Mouse (Mus musculus): ENCODE results near the gene Cplx3. TPM values are rescaled to one million over a fixed set of nuclear protein-coding genes. Genes with fewer than 3 reads are reported as not detected.

Cplx3 gene
- total and polyA plus RNA-seq, 3 experiments: not detected

DNA sequence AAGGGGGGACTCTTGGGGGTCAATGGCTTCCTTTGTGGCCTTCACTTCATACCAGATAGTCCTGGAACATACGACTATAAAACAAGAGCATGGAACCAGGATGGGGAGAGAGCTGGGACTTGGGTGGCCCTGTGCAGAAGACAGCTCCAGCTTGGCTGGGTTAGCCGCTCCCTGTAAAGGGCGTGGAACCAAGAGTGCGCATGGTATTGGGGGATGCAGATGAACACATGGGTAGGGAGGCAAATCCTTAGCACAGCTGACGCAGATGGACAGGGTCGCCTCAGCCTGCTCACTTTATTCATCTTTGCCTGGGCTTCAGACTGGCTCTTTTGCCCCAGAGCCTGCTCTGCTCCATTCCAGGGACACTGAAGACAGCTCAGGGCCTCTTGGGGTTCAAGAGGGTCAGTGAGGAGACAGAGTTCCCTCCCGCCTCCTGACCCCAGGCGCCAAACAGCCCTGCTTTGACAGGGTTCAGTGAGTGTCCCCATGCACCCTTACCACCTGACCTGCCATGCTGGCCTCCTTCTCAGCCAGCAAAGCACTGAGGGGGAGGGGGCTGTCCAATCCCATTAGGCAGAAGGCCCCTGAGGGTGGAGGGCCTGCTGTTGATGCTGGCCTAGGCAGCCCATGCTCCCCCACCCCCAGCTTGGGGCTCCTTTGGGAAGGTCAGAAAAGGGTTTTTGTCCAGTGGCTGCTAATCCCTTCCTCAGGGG, 7.1 kb downstream of the Cplx3 start:
- no peak for DNase-seq (ENCODE audit: low read depth, low spot score)
- Histone ChIP-seq H3K79me2 (ENCODE audit: control insufficient read depth, insufficient read depth, low read length, poor library complexity) (no peaks in the 10 kb centered on the region), H3K9me3 (replicated peaks; ENCODE audit: insufficient read depth, low read length) (no peaks in the 10 kb centered on the region), H3K9ac (ENCODE audit: control insufficient read depth, low read depth, low read length, poor library complexity, severe bottlenecking) (no peak overlapping the region), H3K36me3 (ENCODE audit: control insufficient read depth in 1 of 2, insufficient read depth in 2 of 2, low read length in 2 of 2) (no peaks in the 10 kb centered on the region; a peak in 1 of 4 replicates), H3K4me3 (ENCODE audit: control insufficient read depth in 1 of 2, insufficient read depth in 1 of 2, low read depth in 2 of 2, low read length in 2 of 2) (no peak overlapping the region), H3K4me1 (ENCODE audit: control insufficient read depth in 1 of 2, insufficient read depth in 2 of 2, low read length in 2 of 2) (peaks cover 0 to 6% of the 10 kb centered on the region in 2 experiments; a peak in 1 of 4 replicates), H3K27ac (ENCODE audit: control insufficient read depth, low read depth, low read length) (no peak overlapping the region), H3K27me3 (ENCODE audit: control insufficient read depth in 1 of 2, insufficient read depth in 2 of 2, low read length in 2 of 2) (no peaks in the 10 kb centered on the region)
- TF ChIP-seq POLR2AphosphoS2 (IDR thresholded peaks at IDR 0.05; ENCODE audit: low read length) (no peak), ZC3H11A (IDR thresholded peaks at IDR 0.05; ENCODE audit: low read depth, low read length) (no peak), ZMIZ1 (IDR thresholded peaks at IDR 0.05; ENCODE audit: low read depth, low read length) (no peak), ZKSCAN1 (IDR thresholded peaks at IDR 0.05; ENCODE audit: low read depth, low read length) (no peak), USF2 (IDR thresholded peaks at IDR 0.05; ENCODE audit: borderline replicate concordance in 1 of 2, insufficient read depth in 1 of 2, low read depth in 1 of 2, low read length in 2 of 2) (no peak), MXI1 (IDR thresholded peaks at IDR 0.05; ENCODE audit: low read depth, low read length) (no peak), MAX (IDR thresholded peaks at IDR 0.05; ENCODE audit: low read length) (no peak), UBTF (IDR thresholded peaks at IDR 0.05; ENCODE audit: borderline replicate concordance, insufficient read depth, low read depth, low read length) (no peak), JUND (IDR thresholded peaks at IDR 0.05; ENCODE audit: low read depth, low read length) (no peak), KAT2A (conservative IDR thresholded peaks at IDR 0.05; ENCODE audit: low read depth, low read length) (no peak), MAFK (IDR thresholded peaks at IDR 0.05; ENCODE audit: borderline replicate concordance, low read depth, low read length) (no peak), EP300 (IDR thresholded peaks at IDR 0.05; ENCODE audit: low read depth in 1 of 2, low read length in 2 of 2) (no peak)

DNA sequence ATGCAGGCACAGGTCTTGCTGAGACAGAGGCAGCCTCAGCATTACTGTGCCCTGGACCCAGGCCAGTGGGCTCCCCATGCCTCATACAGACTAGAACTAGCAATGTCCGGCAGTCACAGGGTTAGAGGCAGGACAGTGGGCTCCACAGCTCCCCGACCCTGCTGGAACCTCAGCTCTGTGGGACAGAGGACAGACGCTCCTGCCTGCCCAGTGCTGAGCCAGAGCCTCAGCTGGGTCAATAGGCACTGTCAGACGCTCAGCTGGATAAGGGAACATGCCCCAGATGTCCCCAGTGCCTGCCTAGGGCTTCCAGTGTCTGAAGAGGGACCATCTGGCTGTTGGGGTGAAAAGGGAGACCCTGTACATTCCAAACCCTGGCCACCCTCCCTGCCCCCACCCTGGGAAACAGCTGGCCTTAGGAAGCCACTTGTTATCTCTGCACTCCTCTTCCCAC, 8.1 kb downstream of the Cplx3 start:
- peaks cover 0 to 6% of the 10 kb centered on the region in 2 experiments; a peak in 1 of 4 replicates for H3K4me1 ChIP-seq (ENCODE audit: control insufficient read depth in 1 of 2, insufficient read depth in 2 of 2, low read length in 2 of 2)
- no peak for DNase-seq (ENCODE audit: low read depth, low spot score)
- H3K9me3 ChIP-seq (replicated peaks; ENCODE audit: insufficient read depth, low read length): no peaks in the 10 kb centered on the region
- no peaks in the 10 kb centered on the region for H3K27me3 ChIP-seq (ENCODE audit: control insufficient read depth in 1 of 2, insufficient read depth in 2 of 2, low read length in 2 of 2)
- H3K9ac ChIP-seq (ENCODE audit: control insufficient read depth, low read depth, low read length, poor library complexity, severe bottlenecking): no peak overlapping the region
- no peak for TF ChIP-seq MAFK (IDR thresholded peaks at IDR 0.05; ENCODE audit: borderline replicate concordance, low read depth, low read length)
- TF ChIP-seq NELFE (IDR thresholded peaks at IDR 0.05; ENCODE audit: low read depth, low read length): no peak
- no peaks in the 10 kb centered on the region for H3K79me2 ChIP-seq (ENCODE audit: control insufficient read depth, insufficient read depth, low read length, poor library complexity)
- H3K4me3 ChIP-seq (ENCODE audit: control insufficient read depth in 1 of 2, insufficient read depth in 1 of 2, low read depth in 2 of 2, low read length in 2 of 2): no peak overlapping the region
- no peak overlapping the region for H3K27ac ChIP-seq (ENCODE audit: control insufficient read depth, low read depth, low read length)
- H3K36me3 ChIP-seq (ENCODE audit: control insufficient read depth in 1 of 2, insufficient read depth in 2 of 2, low read length in 2 of 2): no peaks in the 10 kb centered on the region; a peak in 1 of 4 replicates
